Mouse (Mus musculus): Measurements from ENCODE around the gene Ntn1. TPM values are rescaled to one million over a fixed set of nuclear protein-coding genes. Genes with fewer than 3 reads are reported as not detected.
A peak's percentile ranks its signal among the peaks of the same experiment; 100 is the strongest.

Gene Ntn1
- polyA plus RNA-seq (2015; fragmentation: Nextera tagmentation; extraction: Ambion mirVana) = 18.3 and 21.6 TPM in 2 replicates

DNA sequence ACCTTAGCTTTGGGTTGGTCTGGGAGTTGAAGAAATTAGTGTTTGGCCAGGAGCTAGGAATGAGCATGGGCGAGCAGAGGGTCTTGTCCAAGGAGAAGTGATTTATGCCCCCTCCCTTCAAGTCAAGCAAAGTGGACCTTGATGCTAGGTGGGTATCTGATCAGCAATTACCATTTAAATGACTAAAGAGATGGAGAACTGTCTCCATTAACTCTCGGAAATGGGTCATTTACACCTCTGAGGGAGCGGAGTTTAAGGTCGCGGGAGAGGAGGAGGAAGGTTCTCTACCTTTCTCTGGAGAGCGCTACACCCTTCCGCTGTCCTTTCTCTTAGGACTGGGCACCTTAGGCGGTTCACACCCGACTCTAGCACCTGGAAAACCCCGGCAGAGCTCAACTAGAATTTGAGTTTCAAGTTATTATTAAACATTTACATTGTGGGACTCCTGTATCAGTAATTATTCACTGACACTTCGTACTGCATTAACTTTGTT, at the start of gene Ntn1:
TSS of gene Ntn1 (minus strand) at position 97 of the 493 bp plus-strand sequence.
- Histone ChIP-seq H3K4me1 (replicated peaks) (peaks cover 25% of the 10 kb centered on the region), H3K27ac (peak within 1 kb of the TSS; percentile 72), H3K9me3 (replicated peaks) (no peaks in the 10 kb centered on the region), H3K27me3 (peaks cover 80% of the 10 kb centered on the region), H3K4me2 (peak within 1 kb of the TSS; percentile 97), H3K9ac (peak within 1 kb of the TSS; percentile 68), H3K4me3 (peak within 1 kb of the TSS; percentile 61), H3K36me3 (no peaks in the 10 kb centered on the region)
- 24% methylated on average over 11 of the region's 11 CpGs for WGBS
- ATAC-seq (replicated peaks; ENCODE audit: insufficient number of reproducible peaks, insufficient read depth, low FRiP score, low read depth) = no peak

DNA sequence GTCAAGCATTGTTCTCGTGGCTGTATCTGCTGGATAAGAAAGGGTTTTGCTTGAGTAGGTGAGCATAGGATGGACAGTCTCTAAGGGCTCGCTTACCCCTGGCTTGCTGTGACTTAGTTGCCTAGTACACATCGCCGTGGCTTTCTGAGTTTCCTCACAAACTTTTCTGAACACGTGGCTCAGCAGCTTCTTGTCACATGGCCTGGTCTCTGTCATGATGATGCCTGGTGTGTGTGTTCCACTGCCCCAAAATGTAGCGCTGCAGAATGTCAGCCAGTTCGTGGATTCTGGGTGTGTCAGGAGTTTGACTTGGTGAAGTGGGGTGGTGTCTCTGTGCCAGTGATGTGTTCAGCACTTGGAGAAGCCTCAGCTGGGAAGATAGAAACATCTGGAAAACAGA, 47.7 kb upstream of the Ntn1 start:
- 77% methylated on average over 7 of the region's 7 CpGs for WGBS
- no peak overlapping the region for H3K27ac ChIP-seq
- ATAC-seq (replicated peaks; ENCODE audit: insufficient number of reproducible peaks, insufficient read depth, low FRiP score, low read depth) = no peak
- no peaks in the 10 kb centered on the region for H3K36me3 ChIP-seq
- no peak overlapping the region for H3K9ac ChIP-seq
- peaks cover 10% of the 10 kb centered on the region for H3K4me1 ChIP-seq (replicated peaks)
- no peak overlapping the region for H3K4me2 ChIP-seq
- peaks cover 4% of the 10 kb centered on the region; the same call in 1 of the 2 replicates for H3K27me3 ChIP-seq
- H3K9me3 ChIP-seq (replicated peaks) = no peaks in the 10 kb centered on the region
- no peak overlapping the region for H3K4me3 ChIP-seq

DNA sequence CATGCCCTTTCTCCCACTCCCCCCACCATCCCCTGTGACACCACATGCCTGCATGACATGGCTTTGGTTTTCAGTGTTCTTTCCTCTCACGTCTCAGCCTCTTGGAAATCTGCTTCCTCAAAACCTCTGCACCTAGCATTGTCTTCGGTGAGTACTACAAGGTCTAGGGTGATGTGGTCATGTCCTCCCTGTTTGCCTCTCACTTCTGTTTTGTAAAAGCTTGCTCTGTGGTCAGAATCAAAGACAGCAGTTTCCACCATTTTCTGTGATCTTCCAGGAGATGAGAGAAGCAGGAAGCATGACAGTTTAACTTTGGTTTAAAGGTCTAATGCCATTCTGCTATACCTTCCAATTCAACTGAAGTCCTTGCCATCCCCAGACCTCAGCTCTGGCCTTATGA, 46.6 kb upstream of the Ntn1 start:
- no peaks in the 10 kb centered on the region for H3K9me3 ChIP-seq (replicated peaks)
- H3K4me1 ChIP-seq (replicated peaks) = peaks cover 10% of the 10 kb centered on the region
- H3K27ac ChIP-seq = no peak overlapping the region
- no peak overlapping the region for H3K4me2 ChIP-seq
- 66% methylated on average over 2 of the region's 2 CpGs for WGBS
- ATAC-seq (replicated peaks; ENCODE audit: insufficient number of reproducible peaks, insufficient read depth, low FRiP score, low read depth) = no peak
- peaks cover 7% of the 10 kb centered on the region; the same call in 1 of the 2 replicates for H3K27me3 ChIP-seq
- no peaks in the 10 kb centered on the region for H3K36me3 ChIP-seq
- H3K4me3 ChIP-seq = no peak overlapping the region
- no peak overlapping the region for H3K9ac ChIP-seq

DNA sequence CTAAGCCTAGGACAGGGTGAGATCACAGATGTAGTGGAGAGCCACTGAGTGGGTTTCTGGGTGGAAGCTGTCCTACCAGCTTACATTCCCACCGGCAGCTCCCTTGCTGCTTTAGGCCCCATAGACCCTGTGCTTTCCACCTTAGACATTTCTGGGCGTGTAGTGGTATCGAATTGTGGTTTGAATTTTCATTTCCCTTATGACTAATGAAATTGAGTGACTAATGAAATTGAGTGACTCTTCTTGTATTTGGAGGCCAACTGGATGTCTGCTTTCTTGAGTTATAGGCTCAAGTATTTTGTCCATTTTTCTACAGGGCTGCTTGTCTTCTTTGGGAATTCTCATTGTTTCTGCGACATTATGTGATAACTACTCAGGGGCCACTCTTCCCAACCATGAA, 45.9 kb upstream of the Ntn1 start:
- no peak overlapping the region for H3K4me3 ChIP-seq
- no peaks in the 10 kb centered on the region for H3K36me3 ChIP-seq
- no peak overlapping the region for H3K4me2 ChIP-seq
- 86% methylated on average over 4 of the region's 4 CpGs for WGBS
- no peak overlapping the region for H3K9ac ChIP-seq
- H3K9me3 ChIP-seq (replicated peaks) = no peaks in the 10 kb centered on the region
- H3K27ac ChIP-seq = no peak overlapping the region
- H3K27me3 ChIP-seq = peaks cover 7% of the 10 kb centered on the region; the same call in 1 of the 2 replicates
- peaks cover 9% of the 10 kb centered on the region for H3K4me1 ChIP-seq (replicated peaks)
- ATAC-seq (replicated peaks; ENCODE audit: insufficient number of reproducible peaks, insufficient read depth, low FRiP score, low read depth) = no peak

DNA sequence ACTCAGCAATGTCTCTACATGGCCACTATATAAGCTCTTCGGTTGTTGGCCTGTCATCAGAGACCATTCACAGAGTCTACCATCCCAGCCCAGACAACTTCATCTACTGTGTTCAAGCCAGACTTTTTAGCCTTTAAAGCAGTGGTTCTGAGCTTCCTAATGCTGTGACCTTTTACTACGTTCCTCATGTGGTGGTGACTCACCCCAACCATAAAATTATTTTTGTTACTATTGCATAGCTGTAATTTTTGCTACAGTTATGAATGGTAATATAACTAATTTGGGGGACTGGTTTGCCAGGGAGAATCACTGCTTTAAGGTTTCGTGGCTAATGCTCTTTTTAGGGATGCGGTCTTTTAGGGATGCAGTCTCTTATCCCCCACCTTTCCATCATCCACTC, 45.3 kb upstream of the Ntn1 start:
- H3K9ac ChIP-seq = no peak overlapping the region
- H3K4me2 ChIP-seq = no peak overlapping the region
- no peaks in the 10 kb centered on the region for H3K9me3 ChIP-seq (replicated peaks)
- no peak overlapping the region for H3K4me3 ChIP-seq
- ATAC-seq (replicated peaks; ENCODE audit: insufficient number of reproducible peaks, insufficient read depth, low FRiP score, low read depth) = no peak
- no peaks in the 10 kb centered on the region for H3K36me3 ChIP-seq
- no peak overlapping the region for H3K27ac ChIP-seq
- H3K4me1 ChIP-seq (replicated peaks) = peaks cover 2% of the 10 kb centered on the region; the same call in 1 of the 2 replicates
- H3K27me3 ChIP-seq = peaks cover 7% of the 10 kb centered on the region; the same call in 1 of the 2 replicates
- 86% methylated on average over 4 of the region's 4 CpGs for WGBS

DNA sequence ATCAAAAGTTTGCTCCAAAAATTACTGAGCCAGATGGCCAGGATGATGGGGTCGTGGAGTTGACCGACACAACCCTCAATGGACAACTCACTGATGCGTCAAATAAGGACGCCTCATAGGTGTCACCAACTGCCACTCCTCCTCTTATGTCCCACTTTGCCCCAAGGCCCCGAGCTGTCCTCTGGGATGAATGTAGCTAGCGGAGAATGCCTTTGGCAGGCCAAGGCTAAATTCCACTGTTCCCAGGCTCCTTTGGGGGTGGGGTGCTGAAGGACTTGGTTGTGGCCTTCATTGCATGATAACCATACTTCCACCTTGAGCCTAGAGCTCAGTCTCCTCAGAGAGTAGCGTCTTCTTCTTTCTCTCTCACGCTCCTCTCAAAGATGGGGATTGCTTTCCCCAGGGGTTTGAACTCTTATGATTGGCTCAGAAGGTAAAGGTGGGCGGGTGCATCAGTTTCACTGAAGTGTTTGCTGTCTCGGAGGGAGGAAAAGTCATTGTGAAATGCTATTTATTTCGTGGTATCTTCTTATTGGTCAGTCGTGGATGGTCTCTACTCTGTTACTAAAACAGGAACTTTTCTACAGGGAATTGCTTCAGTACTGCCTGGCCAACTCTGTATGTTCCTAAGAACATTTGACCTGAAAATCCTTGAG, 42.5 kb upstream of the Ntn1 start:
- Histone ChIP-seq H3K9me3 (replicated peaks) (no peaks in the 10 kb centered on the region), H3K27ac (no peak overlapping the region), H3K27me3 (peaks cover 11% of the 10 kb centered on the region; the same call in 1 of the 2 replicates), H3K4me3 (no peak overlapping the region), H3K4me1 (replicated peaks) (no peaks in the 10 kb centered on the region), H3K4me2 (no peak overlapping the region), H3K36me3 (no peaks in the 10 kb centered on the region), H3K9ac (no peak overlapping the region)
- 69% methylated on average over 12 of the region's 12 CpGs for whole genome bisulfite sequencing
- ATAC-seq (replicated peaks; ENCODE audit: insufficient number of reproducible peaks, insufficient read depth, low FRiP score, low read depth) = no peak

DNA sequence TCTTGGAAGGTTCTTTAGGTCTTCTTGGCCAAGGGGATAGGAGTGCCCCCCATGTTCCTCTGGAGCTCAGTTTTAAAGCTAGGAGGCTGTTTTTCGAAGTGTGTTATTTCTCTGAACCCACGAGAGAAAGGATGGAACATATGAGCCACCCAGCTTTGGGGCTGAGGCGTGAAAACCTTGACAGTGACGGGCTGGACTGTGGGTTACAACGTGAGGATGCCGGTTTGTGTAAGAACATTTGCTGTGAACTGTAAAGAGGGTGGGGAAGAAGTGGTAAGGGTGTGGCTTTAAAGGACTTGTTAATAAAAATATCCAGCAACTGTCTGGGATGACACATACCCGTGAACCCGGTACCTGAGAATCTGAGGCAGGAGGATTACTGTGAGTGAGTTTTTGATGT, 41.7 kb upstream of the Ntn1 start:
- peaks cover 11% of the 10 kb centered on the region; the same call in 1 of the 2 replicates for H3K27me3 ChIP-seq
- 76% methylated on average over 8 of the region's 8 CpGs for WGBS
- no peaks in the 10 kb centered on the region for H3K4me1 ChIP-seq (replicated peaks)
- H3K9me3 ChIP-seq (replicated peaks) = no peaks in the 10 kb centered on the region
- no peak overlapping the region for H3K27ac ChIP-seq
- H3K4me3 ChIP-seq = no peak overlapping the region
- ATAC-seq (replicated peaks; ENCODE audit: insufficient number of reproducible peaks, insufficient read depth, low FRiP score, low read depth) = no peak
- H3K9ac ChIP-seq = no peak overlapping the region
- no peak overlapping the region for H3K4me2 ChIP-seq
- no peaks in the 10 kb centered on the region for H3K36me3 ChIP-seq

DNA sequence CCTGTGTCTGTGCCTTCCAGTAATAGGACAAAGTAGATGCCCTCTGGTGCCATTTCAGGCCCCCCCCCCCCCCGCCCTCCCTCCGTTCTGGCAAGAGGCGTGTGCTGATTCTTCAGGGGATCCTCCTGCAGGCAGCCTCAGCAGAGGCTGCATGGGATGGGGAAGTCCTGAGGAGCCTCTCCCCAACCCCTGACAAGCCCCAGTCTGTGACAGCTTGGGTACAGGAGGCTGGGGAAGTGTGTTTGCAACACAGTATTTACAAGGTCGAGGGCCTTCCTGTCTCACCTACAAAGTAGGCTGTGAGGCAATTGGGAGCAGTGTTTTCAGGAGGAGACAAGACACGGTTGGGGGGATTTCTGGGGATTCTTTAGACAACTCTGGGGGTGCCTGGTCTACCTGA, 40.3 kb upstream of the Ntn1 start:
- peaks cover 11% of the 10 kb centered on the region; the same call in 1 of the 2 replicates for H3K27me3 ChIP-seq
- no peak overlapping the region for H3K4me2 ChIP-seq
- no peaks in the 10 kb centered on the region for H3K4me1 ChIP-seq (replicated peaks)
- H3K9me3 ChIP-seq (replicated peaks) = no peaks in the 10 kb centered on the region
- no peaks in the 10 kb centered on the region for H3K36me3 ChIP-seq
- H3K27ac ChIP-seq = no peak overlapping the region
- 53% methylated on average over 5 of the region's 5 CpGs for WGBS
- H3K4me3 ChIP-seq = no peak overlapping the region
- H3K9ac ChIP-seq = no peak overlapping the region
- no peak for ATAC-seq (replicated peaks; ENCODE audit: insufficient number of reproducible peaks, insufficient read depth, low FRiP score, low read depth)

DNA sequence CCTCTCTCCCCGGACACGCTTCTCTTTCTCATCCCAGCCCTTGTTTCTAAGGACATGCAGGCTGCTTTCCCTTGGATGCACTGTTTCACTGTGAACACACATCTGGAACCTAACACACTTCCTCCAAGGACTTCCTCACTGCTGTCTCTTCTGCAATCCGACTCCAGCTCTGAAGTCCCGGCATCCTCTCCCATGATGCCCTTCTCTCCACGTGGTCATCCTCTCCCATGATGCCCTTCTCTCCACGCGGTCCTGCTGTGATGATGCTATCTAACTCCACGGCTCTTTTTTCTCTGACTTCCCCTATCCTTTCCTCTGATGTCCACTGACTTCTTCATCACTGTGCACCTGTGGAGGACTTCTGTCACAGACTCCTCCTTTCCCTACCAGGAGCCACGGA, 39.5 kb upstream of the Ntn1 start:
- H3K4me2 ChIP-seq = no peak overlapping the region
- H3K9ac ChIP-seq = no peak overlapping the region
- H3K9me3 ChIP-seq (replicated peaks) = no peaks in the 10 kb centered on the region
- ATAC-seq (replicated peaks; ENCODE audit: insufficient number of reproducible peaks, insufficient read depth, low FRiP score, low read depth) = no peak
- WGBS = 76% methylated on average over 9 of the region's 9 CpGs
- H3K4me1 ChIP-seq (replicated peaks) = no peaks in the 10 kb centered on the region
- H3K27me3 ChIP-seq = peaks cover 11% of the 10 kb centered on the region; the same call in 1 of the 2 replicates
- H3K4me3 ChIP-seq = no peak overlapping the region
- H3K36me3 ChIP-seq = no peaks in the 10 kb centered on the region
- H3K27ac ChIP-seq = no peak overlapping the region

DNA sequence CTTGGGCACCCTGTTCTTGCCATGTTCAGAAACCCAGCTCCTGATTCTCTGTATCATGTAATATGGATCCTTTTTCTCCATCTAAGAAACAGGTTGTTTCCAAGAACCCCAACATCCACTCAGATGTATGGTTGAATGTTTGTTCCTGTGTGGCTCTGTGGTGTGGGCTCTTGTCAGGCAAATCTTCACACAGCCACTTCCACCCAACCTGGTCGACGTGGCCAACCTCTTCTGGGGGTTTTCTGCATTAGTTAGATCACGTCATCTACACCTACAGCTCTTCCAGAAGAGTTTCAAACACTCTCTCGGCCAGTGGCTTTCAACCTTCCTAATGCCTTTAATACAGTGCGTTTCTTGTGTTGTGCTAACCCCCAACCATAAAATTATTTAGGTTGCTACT, 35.8 kb upstream of the Ntn1 start:
- H3K4me3 ChIP-seq = no peak overlapping the region
- H3K4me1 ChIP-seq (replicated peaks) = peaks cover 10% of the 10 kb centered on the region
- no peaks in the 10 kb centered on the region for H3K9me3 ChIP-seq (replicated peaks)
- peaks cover 31% of the 10 kb centered on the region for H3K27me3 ChIP-seq
- H3K9ac ChIP-seq = no peak overlapping the region
- H3K27ac ChIP-seq = no peak overlapping the region
- ATAC-seq (replicated peaks; ENCODE audit: insufficient number of reproducible peaks, insufficient read depth, low FRiP score, low read depth) = no peak
- no peaks in the 10 kb centered on the region for H3K36me3 ChIP-seq
- no peak overlapping the region for H3K4me2 ChIP-seq
- WGBS = 73% methylated on average over 5 of the region's 5 CpGs

DNA sequence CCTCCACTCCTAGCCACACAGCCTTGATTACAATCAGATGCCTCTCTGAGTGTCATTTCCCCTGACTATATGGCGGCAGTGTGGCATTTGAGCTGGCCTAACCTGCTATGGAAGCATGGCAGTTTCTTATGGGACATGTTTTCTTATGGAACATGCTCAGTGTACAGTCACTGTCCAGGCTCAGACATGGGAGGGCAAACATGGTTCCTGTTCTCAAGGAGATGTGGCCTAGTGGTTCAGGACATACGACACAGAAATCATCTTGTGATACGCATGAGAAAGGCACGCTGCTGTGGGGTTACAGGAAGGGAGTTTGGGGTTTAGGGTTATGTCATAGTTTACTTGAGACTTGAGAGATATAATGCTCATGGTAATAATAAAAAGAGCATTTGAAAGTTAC, 35.0 kb upstream of the Ntn1 start:
- Histone ChIP-seq H3K4me2 (no peak overlapping the region), H3K27ac (no peak overlapping the region), H3K9ac (no peak overlapping the region), H3K4me1 (replicated peaks) (peaks cover 14% of the 10 kb centered on the region), H3K27me3 (peaks cover 39% of the 10 kb centered on the region), H3K9me3 (replicated peaks) (no peaks in the 10 kb centered on the region), H3K36me3 (no peaks in the 10 kb centered on the region), H3K4me3 (no peak overlapping the region)
- ATAC-seq (replicated peaks; ENCODE audit: insufficient number of reproducible peaks, insufficient read depth, low FRiP score, low read depth) = no peak
- WGBS = 87% methylated on average over 4 of the region's 4 CpGs

DNA sequence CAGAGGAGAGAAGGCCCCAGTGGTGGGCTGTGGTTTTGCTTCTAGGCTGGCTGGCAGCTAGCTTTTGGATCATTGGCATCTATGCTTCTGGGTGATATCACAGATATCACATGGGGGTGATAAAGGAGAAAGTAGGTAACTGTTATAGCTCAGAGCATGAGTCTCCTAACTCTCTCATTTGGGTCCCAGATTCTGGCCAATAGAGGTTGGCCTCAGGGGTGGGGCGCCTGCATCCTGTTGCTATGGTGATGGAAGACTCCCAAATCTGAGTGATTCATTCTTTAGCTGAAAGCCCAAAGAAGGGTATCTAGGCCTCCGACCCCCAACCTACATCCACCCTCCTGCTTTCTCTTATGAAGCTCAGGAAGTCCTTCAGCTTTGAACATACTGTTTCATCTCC, 34.1 kb upstream of the Ntn1 start:
- Histone ChIP-seq H3K27ac (no peak overlapping the region), H3K27me3 (peaks cover 35% of the 10 kb centered on the region), H3K4me3 (no peak overlapping the region), H3K4me2 (no peak overlapping the region), H3K9me3 (replicated peaks) (no peaks in the 10 kb centered on the region), H3K36me3 (no peaks in the 10 kb centered on the region), H3K9ac (no peak overlapping the region), H3K4me1 (replicated peaks) (peaks cover 14% of the 10 kb centered on the region)
- no peak for ATAC-seq (replicated peaks; ENCODE audit: insufficient number of reproducible peaks, insufficient read depth, low FRiP score, low read depth)
- 70% methylated on average over 2 of the region's 2 CpGs for WGBS
